Mouse (Mus musculus): ENCODE data around the gene Pdlim7. TPM values are rescaled to one million over a fixed set of nuclear protein-coding genes. Genes with fewer than 3 reads are reported as not detected.

The Pdlim7 gene
- 240 and 243 TPM in 2 replicates for polyA plus RNA-seq (2015; fragmentation: Nextera tagmentation; extraction: Ambion mirVana)

- Histone ChIP-seq H3K9me3 (replicated peaks; ENCODE audit: control insufficient read depth, low read length) (no peaks in the 10 kb centered on the region), H3K4me3 (replicated peaks; ENCODE audit: low read length) (peak within 1 kb of the TSS; percentile 92), H3K36me3 (ENCODE audit: control insufficient read depth, insufficient read depth, low read length) (no peaks in the 10 kb centered on the region), H3K9ac (ENCODE audit: low read length) (peak within 1 kb of the TSS; percentile 94), H3K4me2 (ENCODE audit: low read depth, low read length) (peak within 1 kb of the TSS; percentile 79), H3K4me1 (ENCODE audit: control insufficient read depth, insufficient read depth, low read length) (peaks cover 34% of the 10 kb centered on the region), H3K27me3 (ENCODE audit: control insufficient read depth, insufficient read depth, low read length) (no peaks in the 10 kb centered on the region), H3K27ac (ENCODE audit: low read length) (peak within 1 kb of the TSS; percentile 98)
- under 1% methylated on average over 54 of the region's 55 CpGs for whole genome bisulfite sequencing
- peak; percentile 51 for ATAC-seq (ENCODE audit: insufficient read depth, low FRiP score)
Measured at GRCm38 (mm10) chr13:55513111-55513748, at the start of gene Pdlim7. TSS of gene Pdlim7 (minus strand) at chr13:55513676.

DNA sequence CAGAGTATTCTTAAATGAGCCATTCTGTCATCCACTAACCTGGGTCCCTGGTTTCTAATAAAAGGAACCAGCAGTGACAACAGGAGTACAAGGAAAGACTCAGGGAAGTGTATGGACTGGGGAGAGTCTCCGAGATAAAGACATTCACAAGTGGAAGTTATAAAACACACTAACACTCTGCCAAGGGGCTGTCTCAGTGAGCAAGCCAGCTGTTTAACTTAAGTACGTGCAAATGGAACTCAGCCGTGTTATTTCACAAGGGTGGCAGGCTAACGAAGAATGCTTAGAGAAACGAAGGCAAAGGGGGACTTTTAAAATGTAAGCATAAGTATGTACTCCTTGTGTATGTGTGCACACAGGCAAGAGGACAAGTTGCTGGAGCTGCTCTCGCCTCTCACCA lies 44.0 kb upstream of the Pdlim7 start:
- Histone ChIP-seq H3K27me3 (ENCODE audit: control insufficient read depth, insufficient read depth, low read length) (no peaks in the 10 kb centered on the region), H3K4me2 (ENCODE audit: low read depth, low read length) (no peak overlapping the region), H3K9me3 (replicated peaks; ENCODE audit: control insufficient read depth, low read length) (no peaks in the 10 kb centered on the region), H3K27ac (ENCODE audit: low read length) (no peak overlapping the region), H3K36me3 (ENCODE audit: control insufficient read depth, insufficient read depth, low read length) (peaks cover 3% of the 10 kb centered on the region; the same call in 1 of the 2 replicates), H3K9ac (ENCODE audit: low read length) (no peak overlapping the region), H3K4me1 (ENCODE audit: control insufficient read depth, insufficient read depth, low read length) (no peaks in the 10 kb centered on the region), H3K4me3 (replicated peaks; ENCODE audit: low read length) (no peak overlapping the region)
- 65% methylated on average over 6 of the region's 6 CpGs for WGBS
- ATAC-seq (ENCODE audit: insufficient read depth, low FRiP score): no peak

DNA sequence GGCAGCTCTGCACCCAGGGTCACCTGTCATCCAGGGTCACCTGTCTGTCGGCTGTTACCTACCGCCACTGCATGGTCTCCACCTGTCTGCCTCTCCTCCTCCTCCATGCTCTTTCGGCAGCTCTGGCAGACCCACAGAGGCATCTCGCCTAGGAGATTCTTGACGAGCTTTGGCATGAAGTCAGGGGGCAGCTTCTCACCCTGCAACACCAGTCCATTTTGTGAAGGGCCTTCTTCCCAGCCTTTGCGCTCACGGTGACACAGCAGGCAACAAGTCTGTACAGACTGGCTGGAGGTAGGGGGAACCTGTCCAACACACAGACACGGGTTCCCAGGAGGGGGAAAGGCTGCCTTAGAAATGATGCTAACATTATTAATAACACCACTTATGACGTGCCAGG lies 42.4 kb upstream of the Pdlim7 start:
- no peak overlapping the region for H3K27ac ChIP-seq (ENCODE audit: low read length)
- no peak overlapping the region for H3K4me2 ChIP-seq (ENCODE audit: low read depth, low read length)
- peaks cover 5% of the 10 kb centered on the region; the same call in 1 of the 2 replicates for H3K36me3 ChIP-seq (ENCODE audit: control insufficient read depth, insufficient read depth, low read length)
- no peaks in the 10 kb centered on the region for H3K9me3 ChIP-seq (replicated peaks; ENCODE audit: control insufficient read depth, low read length)
- H3K4me3 ChIP-seq (replicated peaks; ENCODE audit: low read length): no peak overlapping the region
- no peaks in the 10 kb centered on the region for H3K4me1 ChIP-seq (ENCODE audit: control insufficient read depth, insufficient read depth, low read length)
- no peak overlapping the region for H3K9ac ChIP-seq (ENCODE audit: low read length)
- no peak for ATAC-seq (ENCODE audit: insufficient read depth, low FRiP score)
- no peaks in the 10 kb centered on the region for H3K27me3 ChIP-seq (ENCODE audit: control insufficient read depth, insufficient read depth, low read length)
- WGBS: 84% methylated on average over 9 of the region's 9 CpGs

GRCm38 (mm10) chr13:55549061-55549460 lies 35.6 kb upstream of the Pdlim7 start:
- no peak overlapping the region for H3K9ac ChIP-seq (ENCODE audit: low read length)
- peaks cover 14% of the 10 kb centered on the region; the same call in 1 of the 2 replicates for H3K36me3 ChIP-seq (ENCODE audit: control insufficient read depth, insufficient read depth, low read length)
- no peaks in the 10 kb centered on the region for H3K9me3 ChIP-seq (replicated peaks; ENCODE audit: control insufficient read depth, low read length)
- no peak overlapping the region for H3K4me3 ChIP-seq (replicated peaks; ENCODE audit: low read length)
- no peaks in the 10 kb centered on the region for H3K4me1 ChIP-seq (ENCODE audit: control insufficient read depth, insufficient read depth, low read length)
- H3K4me2 ChIP-seq (ENCODE audit: low read depth, low read length): no peak overlapping the region
- no peaks in the 10 kb centered on the region for H3K27me3 ChIP-seq (ENCODE audit: control insufficient read depth, insufficient read depth, low read length)
- 85% methylated on average over 15 of the region's 15 CpGs for WGBS
- H3K27ac ChIP-seq (ENCODE audit: low read length): no peak overlapping the region
- no peak for ATAC-seq (ENCODE audit: insufficient read depth, low FRiP score)

GRCm38 (mm10) chr13:55548426-55548825 lies 35.0 kb upstream of the Pdlim7 start:
- 82% methylated on average over 5 of the region's 5 CpGs for WGBS
- Histone ChIP-seq H3K27ac (ENCODE audit: low read length) (no peak overlapping the region), H3K36me3 (ENCODE audit: control insufficient read depth, insufficient read depth, low read length) (peaks cover 15% of the 10 kb centered on the region; the same call in 1 of the 2 replicates), H3K27me3 (ENCODE audit: control insufficient read depth, insufficient read depth, low read length) (no peaks in the 10 kb centered on the region), H3K4me1 (ENCODE audit: control insufficient read depth, insufficient read depth, low read length) (no peaks in the 10 kb centered on the region), H3K9me3 (replicated peaks; ENCODE audit: control insufficient read depth, low read length) (no peaks in the 10 kb centered on the region), H3K4me3 (replicated peaks; ENCODE audit: low read length) (no peak overlapping the region), H3K9ac (ENCODE audit: low read length) (no peak overlapping the region), H3K4me2 (ENCODE audit: low read depth, low read length) (no peak overlapping the region)
- no peak for ATAC-seq (ENCODE audit: insufficient read depth, low FRiP score)

DNA sequence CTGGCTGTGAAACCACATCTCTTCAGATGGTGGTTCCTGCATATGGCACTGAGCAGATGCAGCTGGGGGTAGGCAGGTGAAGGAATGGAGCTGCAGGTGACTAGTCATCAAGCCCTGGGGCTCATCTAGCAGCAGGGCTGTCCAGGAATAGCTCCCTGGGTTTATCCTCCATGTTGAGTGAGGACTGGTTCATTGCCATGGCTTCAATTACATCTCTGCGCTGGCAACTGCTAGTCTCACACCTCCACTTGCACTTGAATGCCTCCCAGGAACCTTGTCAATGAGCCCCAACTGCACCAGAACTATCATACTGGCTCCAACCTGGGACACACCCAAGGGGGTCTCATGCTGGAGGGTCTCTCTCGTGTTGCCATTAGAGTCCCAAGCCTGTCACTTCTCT lies 34.4 kb upstream of the Pdlim7 start:
- no peak overlapping the region for H3K27ac ChIP-seq (ENCODE audit: low read length)
- no peaks in the 10 kb centered on the region for H3K9me3 ChIP-seq (replicated peaks; ENCODE audit: control insufficient read depth, low read length)
- H3K27me3 ChIP-seq (ENCODE audit: control insufficient read depth, insufficient read depth, low read length): no peaks in the 10 kb centered on the region
- ATAC-seq (ENCODE audit: insufficient read depth, low FRiP score): no peak
- no peaks in the 10 kb centered on the region for H3K4me1 ChIP-seq (ENCODE audit: control insufficient read depth, insufficient read depth, low read length)
- no peak overlapping the region for H3K4me2 ChIP-seq (ENCODE audit: low read depth, low read length)
- peaks cover 20% of the 10 kb centered on the region; the same call in 1 of the 2 replicates for H3K36me3 ChIP-seq (ENCODE audit: control insufficient read depth, insufficient read depth, low read length)
- H3K9ac ChIP-seq (ENCODE audit: low read length): no peak overlapping the region
- no peak overlapping the region for H3K4me3 ChIP-seq (replicated peaks; ENCODE audit: low read length)
- whole genome bisulfite sequencing: 93% methylated on average over 2 of the region's 2 CpGs

GRCm38 (mm10) chr13:55544792-55545191 lies 31.3 kb upstream of the Pdlim7 start:
- no peak overlapping the region for H3K27ac ChIP-seq (ENCODE audit: low read length)
- WGBS: 85% methylated on average over 6 of the region's 6 CpGs

GRCm38 (mm10) chr13:55543447-55543846 lies 30.0 kb upstream of the Pdlim7 start:
- no peak overlapping the region for H3K27ac ChIP-seq (ENCODE audit: low read length)

More at GRCm38 (mm10) chr13:55544792-55545191, 31.3 kb upstream of the Pdlim7 start:
- no peaks in the 10 kb centered on the region for H3K27me3 ChIP-seq (ENCODE audit: control insufficient read depth, insufficient read depth, low read length)
- H3K4me3 ChIP-seq (replicated peaks; ENCODE audit: low read length): no peak overlapping the region
- no peak overlapping the region for H3K9ac ChIP-seq (ENCODE audit: low read length)
- no peak overlapping the region for H3K4me2 ChIP-seq (ENCODE audit: low read depth, low read length)
- H3K9me3 ChIP-seq (replicated peaks; ENCODE audit: control insufficient read depth, low read length): no peaks in the 10 kb centered on the region
- peaks cover 27% of the 10 kb centered on the region; the same call in 1 of the 2 replicates for H3K36me3 ChIP-seq (ENCODE audit: control insufficient read depth, insufficient read depth, low read length)
- ATAC-seq (ENCODE audit: insufficient read depth, low FRiP score): no peak
- H3K4me1 ChIP-seq (ENCODE audit: control insufficient read depth, insufficient read depth, low read length): no peaks in the 10 kb centered on the region

GRCm38 (mm10) chr13:55542891-55543290 lies 29.4 kb upstream of the Pdlim7 start:
- Histone ChIP-seq H3K27me3 (ENCODE audit: control insufficient read depth, insufficient read depth, low read length) (no peaks in the 10 kb centered on the region), H3K27ac (ENCODE audit: low read length) (no peak overlapping the region), H3K9ac (ENCODE audit: low read length) (no peak overlapping the region), H3K4me3 (replicated peaks; ENCODE audit: low read length) (no peak overlapping the region), H3K4me1 (ENCODE audit: control insufficient read depth, insufficient read depth, low read length) (no peaks in the 10 kb centered on the region), H3K36me3 (ENCODE audit: control insufficient read depth, insufficient read depth, low read length) (peaks cover 35% of the 10 kb centered on the region; the same call in 1 of the 2 replicates), H3K4me2 (ENCODE audit: low read depth, low read length) (no peak overlapping the region), H3K9me3 (replicated peaks; ENCODE audit: control insufficient read depth, low read length) (no peaks in the 10 kb centered on the region)
- 98% methylated on average over 4 of the region's 4 CpGs for WGBS
- ATAC-seq (ENCODE audit: insufficient read depth, low FRiP score): no peak

More at GRCm38 (mm10) chr13:55543447-55543846, 30.0 kb upstream of the Pdlim7 start:
- Histone ChIP-seq H3K9me3 (replicated peaks; ENCODE audit: control insufficient read depth, low read length) (no peaks in the 10 kb centered on the region), H3K9ac (ENCODE audit: low read length) (no peak overlapping the region), H3K36me3 (ENCODE audit: control insufficient read depth, insufficient read depth, low read length) (peaks cover 30% of the 10 kb centered on the region; the same call in 1 of the 2 replicates), H3K4me3 (replicated peaks; ENCODE audit: low read length) (no peak overlapping the region), H3K4me1 (ENCODE audit: control insufficient read depth, insufficient read depth, low read length) (no peaks in the 10 kb centered on the region), H3K4me2 (ENCODE audit: low read depth, low read length) (no peak overlapping the region), H3K27me3 (ENCODE audit: control insufficient read depth, insufficient read depth, low read length) (no peaks in the 10 kb centered on the region)
- WGBS: 87% methylated on average over 8 of the region's 8 CpGs
- ATAC-seq (ENCODE audit: insufficient read depth, low FRiP score): no peak
